Mouse (Mus musculus) lung, postnatal 0 days (tissue): Measurements from ENCODE around the gene Smoc1.

Experiments
- CTCF ChIP-seq: IDR thresholded peaks from 2 replicates; pipeline ENCODE4 v1.5.1; 2016; ENCODE audit warnings: antibody characterized with exemption, mild to moderate bottlenecking
- EP300 ChIP-seq: IDR thresholded peaks from 2 replicates; pipeline ENCODE4 v1.6.1; 2016; ENCODE audit warnings: antibody characterized with exemption, mild to moderate bottlenecking, control low read depth

DNA sequence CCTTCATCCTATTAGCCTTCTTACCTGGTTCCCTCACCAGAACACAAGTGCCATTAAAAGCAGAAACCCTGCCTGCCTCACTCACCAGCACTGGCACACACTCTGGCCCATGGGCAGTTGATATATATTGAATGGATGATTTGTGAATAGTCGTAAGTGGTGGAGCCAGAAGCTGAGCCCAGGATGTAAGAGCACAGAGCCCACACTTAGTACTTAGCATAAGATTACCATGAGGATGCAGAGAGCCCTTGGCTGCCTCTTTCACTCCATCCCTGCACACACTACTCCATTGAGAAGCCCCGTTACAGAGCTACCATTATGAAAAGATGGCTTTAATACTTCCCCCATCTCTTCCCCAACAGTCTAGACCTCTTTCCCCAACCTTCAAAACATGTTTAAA is 198.2 kb downstream of the Smoc1 start:
- no peak for TF ChIP-seq CTCF
- no peak for TF ChIP-seq EP300
